ENCODE assay signal across 14 mouse cellular contexts in genomic region chr11:24092618-24093017, GRCm38 (mm10). TPM values are rescaled to one million over a fixed set of nuclear protein-coding genes. Genes with fewer than 3 reads are reported as not detected.
DNase-seq lines count a peak whose midpoint lies in the region; ATAC-seq lines count a peak whose summit lies in the region.
"Had no signal": no experiment of that assay in that cellular context is flagged by ENCODE, and none has a peak within 500 bp of the region (broad histone marks: within the 10 kb centered on the region; RNA-seq: fewer than 3 reads in every experiment).

No protein-coding gene starts in this region.

- H3K27me3 ChIP-seq in heart, embryonic 13.5 days (replicated peaks), result no peaks in the 10 kb centered on the region
- H3K27me3 ChIP-seq in midbrain, embryonic 16.5 days (ENCODE audit: control insufficient read depth, insufficient read depth, low read depth, low read length), result no peaks in the 10 kb centered on the region
- no peaks in the 10 kb centered on the region for H3K27me3 ChIP-seq in midbrain, embryonic 11.5 days (ENCODE audit: control insufficient read depth, insufficient read depth, low read length)
- no peaks in the 10 kb centered on the region for H3K27me3 ChIP-seq in liver, embryonic 16.5 days (ENCODE audit: control insufficient read depth, insufficient read depth, low read depth, low read length)

- ATAC-seq in heart, embryonic 13.5 days (ENCODE audit: extremely low read depth, insufficient number of reproducible peaks, low FRiP score, low TSS enrichment), result no peak
- ATAC-seq in midbrain, embryonic 16.5 days, result no peak
- ATAC-seq in midbrain, embryonic 11.5 days (ENCODE audit: low FRiP score), result no peak
- ATAC-seq in liver, embryonic 16.5 days (ENCODE audit: low read depth), result peak; percentile 58; the same call in 1 of the 2 replicates

- intact Hi-C loops in heart, postnatal 25 days (cut with DNase I), result no loop called here
- intact Hi-C loops in left cerebral cortex, postnatal 36 days (cut with DNase I), result no loop called here

- H3K9me3 ChIP-seq in heart, embryonic 13.5 days, result no peaks in the 10 kb centered on the region
- no peaks in the 10 kb centered on the region for H3K9me3 ChIP-seq in midbrain, embryonic 16.5 days (replicated peaks; ENCODE audit: control insufficient read depth, low read length, poor library complexity, severe bottlenecking)
- no peaks in the 10 kb centered on the region for H3K9me3 ChIP-seq in midbrain, embryonic 11.5 days (ENCODE audit: control insufficient read depth, low read length)
- no peaks in the 10 kb centered on the region for H3K9me3 ChIP-seq in liver, embryonic 16.5 days (replicated peaks; ENCODE audit: control insufficient read depth, low read length)

- H3K4me3 ChIP-seq in heart, embryonic 13.5 days, result no peak overlapping the region
- H3K4me3 ChIP-seq in midbrain, embryonic 16.5 days (ENCODE audit: low read depth, low read length), result no peak overlapping the region
- no peak overlapping the region for H3K4me3 ChIP-seq in midbrain, embryonic 11.5 days (ENCODE audit: low read depth, low read length)
- no peak overlapping the region for H3K4me3 ChIP-seq in liver, embryonic 16.5 days (ENCODE audit: low read depth, low read length)
- H3K4me3 ChIP-seq: erythroblast, embryonic 14.5 days had no signal

- 0 out of 2 replicates have a peak overlapping the region, but pooled peaks have one; percentile 5 for H3K9ac ChIP-seq in heart, embryonic 13.5 days
- H3K9ac ChIP-seq in midbrain, embryonic 16.5 days (ENCODE audit: low read depth, low read length), result no peak overlapping the region
- no peak overlapping the region for H3K9ac ChIP-seq in midbrain, embryonic 11.5 days (ENCODE audit: low read length)
- no peak overlapping the region for H3K9ac ChIP-seq in liver, embryonic 16.5 days (ENCODE audit: low read depth, low read length)

- H3K4me2 ChIP-seq in heart, embryonic 13.5 days, result no peak overlapping the region
- H3K4me2 ChIP-seq in midbrain, embryonic 16.5 days (ENCODE audit: low read length), result peak overlapping the region; percentile 13; the same call in 1 of the 2 replicates
- no peak overlapping the region for H3K4me2 ChIP-seq in midbrain, embryonic 11.5 days
- H3K4me2 ChIP-seq in liver, embryonic 16.5 days (ENCODE audit: low read depth, low read length), result no peak overlapping the region

- 64% methylated on average over 3 of the region's 3 CpGs for WGBS in heart, embryonic 13.5 days
- 57% methylated on average over 3 of the region's 3 CpGs for WGBS in midbrain, embryonic 16.5 days
- WGBS in midbrain, embryonic 11.5 days, result 55% methylated on average over 3 of the region's 3 CpGs
- WGBS in liver, embryonic 16.5 days (ENCODE audit: insufficient replicate concordance), result 57% methylated on average over 3 of the region's 3 CpGs

- no peak for DNase-seq in heart, postnatal 25 days (ENCODE audit: low spot score)
- no peak for DNase-seq in midbrain, embryonic 11.5 days (ENCODE audit: low spot score, missing footprints)
- DNase-seq in adrenal gland, adult 18-20 months (ENCODE audit: low spot score in 2 of 2), result no peak
- DNase-seq in kidney, postnatal 25 days, result no peak
- DNase-seq in left cerebral cortex, postnatal 36 days (ENCODE audit: low spot score in 2 of 2), result no peak
- DNase-seq: adrenal gland, postnatal 14 days; gastrocnemius, postnatal 14 days; heart, postnatal 36 days; lung, postnatal 14 days had no signal

- peaks cover 55% of the 10 kb centered on the region for H3K4me1 ChIP-seq in heart, embryonic 13.5 days
- peaks cover 72% of the 10 kb centered on the region for H3K4me1 ChIP-seq in midbrain, embryonic 16.5 days (ENCODE audit: control insufficient read depth, insufficient read depth, low read length)
- H3K4me1 ChIP-seq in midbrain, embryonic 11.5 days (ENCODE audit: control insufficient read depth, insufficient read depth, low read length), result peaks cover 27% of the 10 kb centered on the region
- H3K4me1 ChIP-seq in liver, embryonic 16.5 days (ENCODE audit: control insufficient read depth, low read depth, low read length), result peaks cover 16% of the 10 kb centered on the region

- peak overlapping the region; percentile 5; the same call in 1 of the 2 replicates for H3K27ac ChIP-seq in heart, embryonic 13.5 days (replicated peaks)
- H3K27ac ChIP-seq in midbrain, embryonic 16.5 days (ENCODE audit: low read length), result peak overlapping the region; percentile 56; the same call in 1 of the 2 replicates
- no peak overlapping the region for H3K27ac ChIP-seq in midbrain, embryonic 11.5 days (ENCODE audit: low read depth, low read length)
- no peak overlapping the region for H3K27ac ChIP-seq in liver, embryonic 16.5 days (ENCODE audit: low read length)
- H3K27ac ChIP-seq: kidney, postnatal 0 days had no signal

- peaks cover 30% of the 10 kb centered on the region for H3K36me3 ChIP-seq in heart, embryonic 13.5 days
- H3K36me3 ChIP-seq in midbrain, embryonic 16.5 days (ENCODE audit: control insufficient read depth, insufficient read depth, low read length), result no peaks in the 10 kb centered on the region
- H3K36me3 ChIP-seq in midbrain, embryonic 11.5 days (ENCODE audit: control insufficient read depth, insufficient read depth, low read length), result no peaks in the 10 kb centered on the region; the same call in 1 of the 2 replicates
- peaks cover 4% of the 10 kb centered on the region; the same call in 1 of the 2 replicates for H3K36me3 ChIP-seq in liver, embryonic 16.5 days (ENCODE audit: control insufficient read depth, insufficient read depth)

RNA-seq across cellular contexts. Expression of gene Bcl11a, which starts 14.8 kb away (rescaled TPM):
- 15.3 and 15.9 TPM in 2 replicates for polyA plus RNA-seq in heart, embryonic 13.5 days (2015; fragmentation: Nextera tagmentation; extraction: Ambion mirVana)
- 1 to 10 TPM; 4.2 to 4.7 TPM for total RNA-seq in heart, postnatal 25 days (2021)
- 99.8 and 107 TPM in 2 replicates for polyA plus RNA-seq in midbrain, embryonic 16.5 days (2015; fragmentation: Nextera tagmentation; extraction: Ambion mirVana)
- polyA plus RNA-seq in midbrain, embryonic 11.5 days (2014; fragmentation: Nextera tagmentation; extraction: Ambion mirVana), result 42.5 and 44.1 TPM in 2 replicates
- 17.7 and 20.9 TPM in 2 replicates for polyA plus RNA-seq in liver, embryonic 16.5 days (2015; fragmentation: Nextera tagmentation; extraction: Ambion mirVana)
- 1 to 10 TPM; 3.2 to 3.8 TPM for total RNA-seq in adrenal gland, adult 18-20 months (2021)
- 100 to 1,000 TPM; 100 to 116 TPM for total RNA-seq in left cerebral cortex, postnatal 36 days (2021)

RNA-seq across cellular contexts. Expression of gene A830031A19Rik, which starts 17.8 kb away (rescaled TPM):
- polyA plus RNA-seq in heart, embryonic 13.5 days (2015; fragmentation: Nextera tagmentation; extraction: Ambion mirVana), result not detected in 2 replicates
- not detected for total RNA-seq in heart, postnatal 25 days (2021)
- not detected in 2 replicates for polyA plus RNA-seq in midbrain, embryonic 16.5 days (2015; fragmentation: Nextera tagmentation; extraction: Ambion mirVana)
- not detected in 2 replicates for polyA plus RNA-seq in midbrain, embryonic 11.5 days (2014; fragmentation: Nextera tagmentation; extraction: Ambion mirVana)
- not detected in 2 replicates for polyA plus RNA-seq in liver, embryonic 16.5 days (2015; fragmentation: Nextera tagmentation; extraction: Ambion mirVana)
- not detected for total RNA-seq in adrenal gland, adult 18-20 months (2021)
- 1 to 10 TPM; 1.3 to 1.5 TPM for total RNA-seq in left cerebral cortex, postnatal 36 days (2021)
- total RNA-seq: adrenal gland, postnatal 14 days; gastrocnemius, postnatal 14 days; heart, postnatal 36 days had no signal
- polyA plus RNA-seq: erythroblast, embryonic 14.5 days; kidney, postnatal 0 days had no signal

Comparison
In these comparisons a context has a peak if more than half of its experiments do, and no peak if none do; other contexts are left out.
1. H3K27ac ChIP-seq: peak in heart, embryonic 13.5 days (single experiment) and midbrain, embryonic 16.5 days (single experiment); none in midbrain, embryonic 11.5 days (single experiment) and liver, embryonic 16.5 days (single experiment).